Mouse (Mus musculus): ENCODE results near the gene Ecd. TPM values are rescaled to one million over a fixed set of nuclear protein-coding genes. Genes with fewer than 3 reads are reported as not detected.

Ecd gene
- total and polyA plus RNA-seq, 3 experiments: 61.4 to 105 (median 98.3) TPM

DNA sequence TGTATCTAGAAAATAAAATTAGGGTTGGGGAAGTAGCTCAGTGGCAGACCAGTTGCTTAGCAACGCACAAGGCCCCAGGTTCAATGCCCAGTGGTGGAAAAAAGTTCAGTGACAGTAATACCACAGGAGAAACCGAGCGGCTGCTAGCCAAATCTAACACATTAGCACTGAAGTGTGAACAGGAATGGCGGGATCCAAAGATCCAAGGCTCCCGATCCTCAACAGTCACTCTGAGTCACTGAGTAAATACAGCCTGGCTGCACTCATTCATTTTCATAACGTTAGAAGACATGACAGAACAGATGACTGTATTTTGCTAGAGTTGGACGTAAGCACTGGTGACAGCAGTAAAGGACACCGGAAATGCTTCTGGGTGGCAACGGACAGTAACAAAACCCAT, 2.0 kb downstream of the Ecd start:
- Histone ChIP-seq H3K9me3 (replicated peaks; ENCODE audit: low read length) (no peaks in the 10 kb centered on the region), H3K27me3 (replicated peaks) (no peaks in the 10 kb centered on the region), H3K79me2 (replicated peaks; ENCODE audit: control insufficient read depth, extremely low read depth, insufficient read depth, poor library complexity, severe bottlenecking) (peaks cover 31% of the 10 kb centered on the region), H3K4me3 (replicated peaks in 1 of 3; ENCODE audit: low read depth in 2 of 3, low read length in 2 of 3, poor library complexity in 1 of 3) (no peak overlapping the region), H3K4me2 (ENCODE audit: insufficient read depth, low read depth, poor library complexity, severe bottlenecking) (0 out of 2 replicates have a peak overlapping the region, but pooled peaks have one; percentile 95), H3K9ac (ENCODE audit: insufficient read depth, low read depth) (peak overlapping the region; percentile 42), H3K4me1 (ENCODE audit: control insufficient read depth in 1 of 2, insufficient read depth in 2 of 2) (peaks cover 8 to 37% of the 10 kb centered on the region in 2 experiments; a peak in 3 of 4 replicates), H3K36me3 (replicated peaks in 1 of 2; ENCODE audit: control insufficient read depth in 1 of 2, insufficient read depth in 1 of 2, low read length in 1 of 2) (peaks cover 25 to 52% of the 10 kb centered on the region in 2 experiments), H3K27ac (ENCODE audit: insufficient read depth, low read depth) (no peak overlapping the region)
- DNase-seq (ENCODE audit: extremely low read depth): no peak
- dilution Hi-C loops (cut with MboI; ENCODE audit: extremely low pct_ligation_motif_present, extremely low pct_unique_long_range_greater_than_20kb, low sequenced_read_pairs): no loop called here
- TF ChIP-seq NELFE (IDR thresholded peaks at IDR 0.05; ENCODE audit: low read depth, low read length): no peak
- TF ChIP-seq PAX5 (IDR thresholded peaks at IDR 0.05; ENCODE audit: low read length): no peak
- TF ChIP-seq KAT2A (IDR thresholded peaks at IDR 0.05; ENCODE audit: insufficient replicate concordance, low read length): no peak
- no peak for TF ChIP-seq GABPA (IDR thresholded peaks at IDR 0.05; ENCODE audit: insufficient replicate concordance, low read depth, low read length)
- in situ Hi-C loops (cut with MboI; ENCODE audit: low pct_ligation_motif_present, low pct_unique_long_range_greater_than_20kb, low sequenced_read_pairs): loop anchor here (5.0 kb wide), 2 partner anchors 41 to 86 kb away; partner anchors contain the start of gene Dnajc9

GRCm38 (mm10) chr14:20340866-20341265, 7.1 kb downstream of the Ecd start:
- peak overlapping the region in 2 of 3 experiments; percentile 22 to 47 for H3K4me3 ChIP-seq (replicated peaks in 1 of 3; ENCODE audit: low read depth in 2 of 3, low read length in 2 of 3, poor library complexity in 1 of 3)
- H3K79me2 ChIP-seq (replicated peaks; ENCODE audit: control insufficient read depth, extremely low read depth, insufficient read depth, poor library complexity, severe bottlenecking): peaks cover 16% of the 10 kb centered on the region
- in situ Hi-C loops (cut with MboI; ENCODE audit: low pct_ligation_motif_present, low pct_unique_long_range_greater_than_20kb, low sequenced_read_pairs) (no loop called here), dilution Hi-C loops (cut with MboI; ENCODE audit: extremely low pct_ligation_motif_present, extremely low pct_unique_long_range_greater_than_20kb, low sequenced_read_pairs) (no loop called here)
- H3K4me2 ChIP-seq (ENCODE audit: insufficient read depth, low read depth, poor library complexity, severe bottlenecking): no peak overlapping the region; the same call in 1 of the 2 replicates
- TF ChIP-seq E2F4 (IDR thresholded peaks at IDR 0.05; ENCODE audit: insufficient replicate concordance, low read depth, low read length) (no peak), SIN3A (IDR thresholded peaks at IDR 0.05; ENCODE audit: low read length) (0 out of 2 replicates have a peak, but pooled peaks have one; percentile 28), IRF4 (IDR thresholded peaks at IDR 0.05; ENCODE audit: low read depth, low read length) (0 out of 2 replicates have a peak, but pooled peaks have one; percentile 16)
- H3K27me3 ChIP-seq (replicated peaks): no peaks in the 10 kb centered on the region
- H3K27ac ChIP-seq (ENCODE audit: insufficient read depth, low read depth): no peak overlapping the region
- no peaks in the 10 kb centered on the region for H3K9me3 ChIP-seq (replicated peaks; ENCODE audit: low read length)
- H3K4me1 ChIP-seq (ENCODE audit: control insufficient read depth in 1 of 2, insufficient read depth in 2 of 2): peaks cover 3 to 18% of the 10 kb centered on the region in 2 experiments; a peak in 3 of 4 replicates
- peak; percentile 71 for DNase-seq (ENCODE audit: extremely low read depth)
- H3K9ac ChIP-seq (ENCODE audit: insufficient read depth, low read depth): no peak overlapping the region; the same call in 1 of the 2 replicates
- H3K36me3 ChIP-seq (replicated peaks in 1 of 2; ENCODE audit: control insufficient read depth in 1 of 2, insufficient read depth in 1 of 2, low read length in 1 of 2): peaks cover 40 to 85% of the 10 kb centered on the region in 2 experiments

DNA sequence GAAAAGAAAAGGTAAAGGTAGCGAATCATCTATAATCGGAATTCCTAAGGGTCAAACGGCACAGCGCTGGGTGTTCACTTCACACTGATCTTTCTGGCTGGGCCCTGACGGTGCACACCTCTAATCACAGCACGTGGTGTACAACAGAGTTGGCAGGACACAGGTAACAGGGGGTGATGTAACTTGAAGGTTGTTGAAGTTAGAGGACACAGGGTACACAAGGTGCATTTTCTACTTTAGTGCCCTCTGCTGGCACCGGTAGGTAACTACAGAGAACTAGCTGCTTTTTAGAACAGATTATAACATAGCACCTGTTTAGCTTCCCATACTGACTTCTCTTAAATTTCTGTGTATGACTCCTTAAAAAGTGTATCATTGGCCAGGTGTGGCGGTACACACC, 7.8 kb downstream of the Ecd start:
- Histone ChIP-seq H3K9ac (ENCODE audit: insufficient read depth, low read depth) (no peak overlapping the region), H3K27me3 (replicated peaks) (no peaks in the 10 kb centered on the region), H3K9me3 (replicated peaks; ENCODE audit: low read length) (no peaks in the 10 kb centered on the region), H3K4me1 (ENCODE audit: control insufficient read depth in 1 of 2, insufficient read depth in 2 of 2) (peaks cover 3 to 11% of the 10 kb centered on the region in 2 experiments; a peak in 2 of 4 replicates), H3K36me3 (replicated peaks in 1 of 2; ENCODE audit: control insufficient read depth in 1 of 2, insufficient read depth in 1 of 2, low read length in 1 of 2) (peaks cover 43 to 85% of the 10 kb centered on the region in 2 experiments), H3K27ac (ENCODE audit: insufficient read depth, low read depth) (no peak overlapping the region), H3K4me3 (replicated peaks in 1 of 3; ENCODE audit: low read depth in 2 of 3, low read length in 2 of 3, poor library complexity in 1 of 3) (no peak overlapping the region), H3K4me2 (ENCODE audit: insufficient read depth, low read depth, poor library complexity, severe bottlenecking) (no peak overlapping the region), H3K79me2 (replicated peaks; ENCODE audit: control insufficient read depth, extremely low read depth, insufficient read depth, poor library complexity, severe bottlenecking) (peaks cover 13% of the 10 kb centered on the region; the same call in 1 of the 2 replicates)
- TF ChIP-seq SMC3 (IDR thresholded peaks at IDR 0.05; ENCODE audit: low read depth, low read length): no peak
- TF ChIP-seq CTCF (conservative IDR thresholded peaks at IDR 0.05 in 1 of 2, IDR thresholded peaks at IDR 0.05 in 1 of 2; ENCODE audit: low read depth in 2 of 2, low read length in 2 of 2): peak; percentile 50 to 58
- no peak for TF ChIP-seq TCF12 (IDR thresholded peaks at IDR 0.05; ENCODE audit: low read depth, low read length)
- TF ChIP-seq IRF4 (IDR thresholded peaks at IDR 0.05; ENCODE audit: low read depth, low read length): no peak
- TF ChIP-seq ZC3H11A (IDR thresholded peaks at IDR 0.05; ENCODE audit: low read depth, low read length): no peak
- in situ Hi-C loops (cut with MboI; ENCODE audit: low pct_ligation_motif_present, low pct_unique_long_range_greater_than_20kb, low sequenced_read_pairs) (no loop called here), dilution Hi-C loops (cut with MboI; ENCODE audit: extremely low pct_ligation_motif_present, extremely low pct_unique_long_range_greater_than_20kb, low sequenced_read_pairs) (no loop called here)
- peak; percentile 67 for DNase-seq (ENCODE audit: extremely low read depth)

All from CH12.LX (cell line).